Mouse (Mus musculus): ENCODE results near the gene Frat1. TPM values are rescaled to one million over a fixed set of nuclear protein-coding genes. Genes with fewer than 3 reads are reported as not detected.
"Not testable (repeated sequence)": the region's sequence is repeated elsewhere in the genome, so short reads cannot be mapped to it uniquely, and the experiment has no call there.

The Frat1 gene
- polyA plus RNA-seq, 1 experiment from 2014 or later, result 6.6 TPM

DNA sequence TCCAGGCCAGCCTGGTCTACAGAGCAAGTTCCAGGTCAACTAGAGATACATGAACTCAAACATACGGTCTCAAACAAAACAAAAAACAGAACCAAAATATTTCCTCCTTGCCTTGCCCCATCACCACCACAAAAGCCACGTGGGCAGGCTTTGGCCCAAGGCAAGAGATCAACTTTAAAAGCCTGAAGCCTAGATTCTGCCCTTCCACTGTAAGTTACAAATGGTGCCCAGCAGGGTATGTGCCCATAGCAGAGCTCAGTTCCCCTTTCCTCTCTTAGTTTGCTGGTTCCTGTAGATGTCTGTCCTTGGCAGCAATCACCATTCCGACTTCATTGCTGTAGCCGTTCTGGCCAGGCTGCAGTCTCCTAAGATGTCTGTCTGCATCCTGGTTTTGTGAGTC is 12.9 kb downstream of the Frat1 start:
- Histone ChIP-seq H3K4me2 (replicated peaks; ENCODE audit: low read depth, low read length) (no peak overlapping the region), H3K36me3 (ENCODE audit: control insufficient read depth, insufficient read depth, low read length) (no peaks in the 10 kb centered on the region), H3K9ac (ENCODE audit: low read depth, low read length) (no peak overlapping the region), H3K9me3 (ENCODE audit: control insufficient read depth, low read length) (no peaks in the 10 kb centered on the region), H3K4me1 (ENCODE audit: control insufficient read depth, insufficient read depth, low read length) (0 out of 2 replicates have a peak, but pooled peaks cover 6% of the 10 kb centered on the region), H3K4me3 (ENCODE audit: low read length) (no peak overlapping the region), H3K27me3 (ENCODE audit: control insufficient read depth, insufficient read depth, low read length) (no peaks in the 10 kb centered on the region), H3K27ac (ENCODE audit: low read depth, low read length) (no peak overlapping the region)
- ATAC-seq (ENCODE audit: low FRiP score, low TSS enrichment), result no peak
- WGBS, result 84% methylated on average over 4 of the region's 4 CpGs

DNA sequence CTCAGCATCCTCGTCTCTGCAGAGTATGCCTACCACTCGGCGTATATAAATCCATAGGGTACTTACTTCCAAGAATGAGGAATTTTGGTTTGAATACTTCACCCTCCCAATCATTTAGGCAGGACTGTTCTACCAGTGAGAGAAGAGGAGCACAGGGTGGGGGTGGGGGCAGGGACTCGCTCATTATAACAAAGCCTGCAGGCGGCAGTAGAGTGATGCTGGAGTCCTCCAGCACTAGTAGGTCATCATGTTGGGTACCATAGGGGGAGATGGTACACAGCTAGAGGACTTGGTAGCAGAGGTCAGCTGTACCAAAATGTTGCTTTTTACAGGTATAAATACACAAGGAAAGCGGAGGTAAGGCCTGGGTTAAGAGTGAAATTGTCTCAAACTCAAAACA is 14.6 kb downstream of the Frat1 start:
- no peaks in the 10 kb centered on the region for H3K9me3 ChIP-seq (ENCODE audit: control insufficient read depth, low read length)
- no peak overlapping the region for H3K4me2 ChIP-seq (replicated peaks; ENCODE audit: low read depth, low read length)
- H3K27me3 ChIP-seq (ENCODE audit: control insufficient read depth, insufficient read depth, low read length), result no peaks in the 10 kb centered on the region
- no peak overlapping the region for H3K27ac ChIP-seq (ENCODE audit: low read depth, low read length)
- H3K9ac ChIP-seq (ENCODE audit: low read depth, low read length), result no peak overlapping the region
- H3K4me1 ChIP-seq (ENCODE audit: control insufficient read depth, insufficient read depth, low read length), result 0 out of 2 replicates have a peak, but pooled peaks cover 6% of the 10 kb centered on the region
- ATAC-seq (ENCODE audit: low FRiP score, low TSS enrichment), result no peak
- WGBS, result 88% methylated on average over 6 of the region's 6 CpGs
- no peaks in the 10 kb centered on the region for H3K36me3 ChIP-seq (ENCODE audit: control insufficient read depth, insufficient read depth, low read length)
- H3K4me3 ChIP-seq (ENCODE audit: low read length), result no peak overlapping the region

DNA sequence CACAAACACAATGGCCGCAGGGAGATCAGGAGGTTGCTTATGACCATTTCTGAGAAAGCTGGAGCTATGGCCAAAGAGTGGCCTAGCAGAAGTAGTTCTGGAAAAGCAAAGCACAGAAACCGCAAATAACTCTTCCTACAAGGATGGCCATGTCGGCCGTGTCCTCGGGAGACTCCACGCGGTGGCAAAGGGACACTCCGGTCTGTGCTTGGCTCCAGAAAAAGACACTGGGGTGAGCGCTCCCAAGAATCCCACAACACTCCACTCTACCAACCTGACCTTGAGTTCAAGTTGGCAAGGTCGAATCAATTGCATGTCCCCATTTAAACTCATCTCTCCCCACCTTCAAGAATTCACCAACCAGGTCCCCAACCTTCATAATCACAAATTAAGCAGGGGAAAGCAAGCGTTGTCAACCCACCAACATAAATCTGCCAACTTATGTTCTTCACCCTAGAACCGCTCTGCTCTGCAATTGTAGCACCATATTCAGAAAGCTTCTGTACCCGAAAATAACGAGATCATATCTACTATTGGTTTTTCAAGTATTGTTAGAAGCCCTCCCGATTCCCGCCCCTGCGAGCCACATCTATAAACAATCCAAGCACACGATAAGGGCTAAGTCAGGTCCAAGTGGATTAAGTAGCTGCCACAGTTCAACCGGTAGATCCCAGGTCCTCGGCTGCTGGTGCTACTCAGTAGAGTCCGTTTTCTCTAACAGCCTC is 16.8 kb downstream of the Frat1 start:
- peak overlapping the region; percentile 97 for H3K4me2 ChIP-seq (replicated peaks; ENCODE audit: low read depth, low read length)
- no peak for ATAC-seq (ENCODE audit: low FRiP score, low TSS enrichment)
- H3K4me3 ChIP-seq (ENCODE audit: low read length), result peak overlapping the region; percentile 79
- no peaks in the 10 kb centered on the region for H3K36me3 ChIP-seq (ENCODE audit: control insufficient read depth, insufficient read depth, low read length)
- 0 out of 2 replicates have a peak overlapping the region, but pooled peaks have one; percentile 82 for H3K27ac ChIP-seq (ENCODE audit: low read depth, low read length)
- WGBS, result 9% methylated on average over 21 of the region's 21 CpGs
- peaks cover 19% of the 10 kb centered on the region; the same call in 1 of the 2 replicates for H3K4me1 ChIP-seq (ENCODE audit: control insufficient read depth, insufficient read depth, low read length)
- H3K9me3 ChIP-seq (ENCODE audit: control insufficient read depth, low read length), result no peaks in the 10 kb centered on the region
- H3K9ac ChIP-seq (ENCODE audit: low read depth, low read length), result peak overlapping the region; percentile 86; the same call in 1 of the 2 replicates
- H3K27me3 ChIP-seq (ENCODE audit: control insufficient read depth, insufficient read depth, low read length), result no peaks in the 10 kb centered on the region

DNA sequence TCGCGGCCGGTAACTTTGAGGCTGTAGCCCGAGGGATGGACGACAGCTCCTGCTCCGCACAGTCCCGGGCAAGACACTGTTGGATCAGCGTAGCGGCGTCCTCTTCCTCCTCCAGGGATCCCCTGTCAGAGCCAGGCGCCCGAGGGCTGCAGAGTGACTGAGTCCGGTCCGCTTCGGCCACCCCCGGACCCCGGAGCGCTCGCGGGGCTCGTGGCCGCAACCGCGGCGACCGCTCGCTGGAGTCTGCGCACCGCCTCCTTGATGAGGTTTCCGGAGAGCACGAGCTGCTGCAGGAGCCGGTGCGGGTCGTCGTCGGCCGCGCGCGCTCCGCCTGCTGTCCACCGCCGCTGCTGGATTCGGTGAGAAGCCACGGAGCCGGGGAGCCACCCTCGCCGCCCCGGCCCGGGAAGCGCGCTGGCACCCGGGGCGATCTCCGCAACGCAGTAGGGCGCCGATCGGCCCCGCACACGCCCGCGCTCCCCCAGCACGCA is 17.4 kb downstream of the Frat1 start:
- H3K27me3 ChIP-seq (ENCODE audit: control insufficient read depth, insufficient read depth, low read length), result no peaks in the 10 kb centered on the region
- peak overlapping the region; percentile 97 for H3K4me2 ChIP-seq (replicated peaks; ENCODE audit: low read depth, low read length)
- peak; percentile 19 for ATAC-seq (ENCODE audit: low FRiP score, low TSS enrichment)
- peaks cover 21% of the 10 kb centered on the region; the same call in 1 of the 2 replicates for H3K4me1 ChIP-seq (ENCODE audit: control insufficient read depth, insufficient read depth, low read length)
- H3K4me3 ChIP-seq (ENCODE audit: low read length), result peak overlapping the region; percentile 79
- H3K27ac ChIP-seq (ENCODE audit: low read depth, low read length), result peak overlapping the region; percentile 82
- WGBS, result under 1% methylated on average over 64 of the region's 64 CpGs
- H3K36me3 ChIP-seq (ENCODE audit: control insufficient read depth, insufficient read depth, low read length), result no peaks in the 10 kb centered on the region
- peak overlapping the region; percentile 86 for H3K9ac ChIP-seq (ENCODE audit: low read depth, low read length)
- no peaks in the 10 kb centered on the region for H3K9me3 ChIP-seq (ENCODE audit: control insufficient read depth, low read length)

DNA sequence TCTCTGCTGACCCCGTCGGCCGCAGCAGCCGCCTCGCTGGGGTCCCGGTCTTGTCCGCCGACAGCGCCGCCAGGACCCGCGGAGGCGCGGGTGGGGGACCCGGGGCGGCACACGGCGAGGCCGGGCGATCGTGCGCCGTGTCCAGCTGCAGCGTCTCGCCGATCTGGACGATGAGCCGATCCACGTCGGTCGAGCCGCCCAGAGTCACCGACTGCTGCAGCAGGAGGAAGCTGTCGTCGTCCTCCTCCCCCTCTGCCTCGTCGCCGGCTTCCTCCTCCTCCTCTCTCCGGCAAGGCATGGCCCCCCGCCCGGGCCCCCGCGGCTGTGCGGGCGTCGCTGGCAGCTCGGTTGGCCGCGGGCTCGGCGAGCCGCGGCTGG is 17.8 kb downstream of the Frat1 start:
- Histone ChIP-seq H3K4me2 (replicated peaks; ENCODE audit: low read depth, low read length) (peak overlapping the region; percentile 97), H3K27ac (ENCODE audit: low read depth, low read length) (peak overlapping the region; percentile 82), H3K4me1 (ENCODE audit: control insufficient read depth, insufficient read depth, low read length) (peaks cover 21% of the 10 kb centered on the region; the same call in 1 of the 2 replicates), H3K9ac (ENCODE audit: low read depth, low read length) (peak overlapping the region; percentile 86), H3K4me3 (ENCODE audit: low read length) (peak overlapping the region; percentile 79)
- peak; percentile 42 for ATAC-seq (ENCODE audit: low FRiP score, low TSS enrichment)
- H3K27me3 ChIP-seq (ENCODE audit: control insufficient read depth, insufficient read depth, low read length); H3K36me3 ChIP-seq (ENCODE audit: control insufficient read depth, insufficient read depth, low read length); H3K9me3 ChIP-seq (ENCODE audit: control insufficient read depth, low read length): not testable (repeated sequence)
- under 1% methylated on average over 46 of the region's 53 CpGs for WGBS

DNA sequence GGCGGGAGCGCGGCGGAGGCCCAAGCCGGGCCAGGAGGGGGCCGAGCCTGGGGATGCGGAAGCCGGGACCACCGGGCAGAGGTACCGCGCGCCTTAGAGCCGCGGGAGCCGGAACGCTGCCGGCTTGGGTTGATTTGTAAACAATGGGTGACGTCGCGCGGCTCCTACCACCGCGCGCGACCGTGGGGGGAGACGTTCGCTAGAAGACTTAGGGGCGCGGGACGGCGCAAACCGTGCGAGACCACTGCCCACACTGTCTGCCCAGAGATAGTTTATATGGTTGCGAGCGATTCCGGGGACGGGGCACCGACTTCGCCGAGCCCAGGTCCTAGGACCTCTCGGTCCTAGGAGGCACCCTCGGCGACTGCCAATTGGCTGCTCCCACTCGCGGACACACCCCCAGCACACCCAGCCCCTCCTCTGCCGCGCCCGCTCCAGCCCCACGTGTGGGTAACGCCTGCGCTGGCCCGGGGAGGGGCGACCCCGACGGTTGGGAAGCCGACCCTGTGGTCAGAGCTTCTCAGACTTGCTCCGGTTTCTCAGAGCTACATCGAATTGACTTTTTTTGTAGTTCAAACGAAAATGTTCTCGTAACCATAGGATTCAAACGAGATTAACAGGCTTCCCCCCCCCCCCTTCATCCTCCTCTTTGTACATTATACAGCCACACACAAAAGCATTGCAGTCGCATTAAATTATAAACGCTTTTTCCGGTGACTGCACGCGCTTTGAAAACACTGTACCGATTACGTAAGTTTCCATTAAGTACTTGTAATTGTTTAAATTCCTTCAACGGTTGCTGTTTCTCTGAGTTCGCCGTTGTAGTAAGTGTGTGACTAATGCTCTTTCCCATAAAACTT is 18.5 kb downstream of the Frat1 start, which contains the start of gene Frat2:
Frat2 (minus strand) TSS at position 141 of the 860 bp plus-strand sequence.
- ATAC-seq (ENCODE audit: low FRiP score, low TSS enrichment), result peak; percentile 94
- peak within 1 kb of the TSS; percentile 86 for H3K9ac ChIP-seq (ENCODE audit: low read depth, low read length)
- H3K9me3 ChIP-seq (ENCODE audit: control insufficient read depth, low read length), result no peaks in the 10 kb centered on the region
- H3K27me3 ChIP-seq (ENCODE audit: control insufficient read depth, insufficient read depth, low read length), result no peaks in the 10 kb centered on the region
- H3K4me1 ChIP-seq (ENCODE audit: control insufficient read depth, insufficient read depth, low read length), result peaks cover 21% of the 10 kb centered on the region; the same call in 1 of the 2 replicates
- under 1% methylated on average over 72 of the region's 72 CpGs for WGBS
- H3K4me2 ChIP-seq (replicated peaks; ENCODE audit: low read depth, low read length), result peak within 1 kb of the TSS; percentile 97
- H3K36me3 ChIP-seq (ENCODE audit: control insufficient read depth, insufficient read depth, low read length), result no peaks in the 10 kb centered on the region
- peak within 1 kb of the TSS; percentile 87 for H3K27ac ChIP-seq (ENCODE audit: low read depth, low read length)
- H3K4me3 ChIP-seq (ENCODE audit: low read length), result peak within 1 kb of the TSS; percentile 79

DNA sequence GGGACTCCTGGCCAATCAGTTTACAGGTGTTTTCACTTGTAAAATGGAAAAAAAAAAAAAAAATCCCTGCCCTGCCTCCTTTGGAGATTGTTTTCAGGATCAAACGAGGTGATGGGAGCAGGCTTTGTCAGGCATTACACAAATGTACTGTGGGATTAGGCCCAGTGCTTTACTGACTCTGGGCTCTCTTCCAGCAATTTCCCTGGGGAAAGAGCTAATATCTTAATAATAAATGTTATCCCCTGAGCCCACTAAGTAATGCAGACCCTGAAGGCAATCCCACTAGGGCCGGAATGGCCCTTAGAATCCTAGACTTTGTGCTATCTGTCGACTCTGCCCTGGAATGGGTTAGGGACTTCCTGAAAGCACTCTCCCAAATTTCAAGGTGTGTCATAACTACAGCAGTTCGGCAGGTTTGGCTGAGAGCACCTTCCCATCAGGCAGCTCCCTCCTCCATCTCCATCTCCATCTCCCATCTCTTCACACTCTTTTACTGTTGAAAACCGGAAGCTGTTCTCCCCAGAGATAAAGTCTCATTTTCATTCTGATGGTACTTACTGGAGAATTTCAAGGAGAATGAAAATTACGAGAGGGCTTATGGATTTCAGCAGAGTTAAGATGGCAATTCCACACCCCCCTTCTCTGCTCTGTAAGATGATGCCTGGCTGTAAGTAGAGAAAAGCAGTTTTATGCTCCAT is 20.4 kb downstream of the Frat1 start:
- peak overlapping the region; percentile 88 for H3K27ac ChIP-seq (ENCODE audit: low read depth, low read length)
- ATAC-seq (ENCODE audit: low FRiP score, low TSS enrichment), result no peak

DNA sequence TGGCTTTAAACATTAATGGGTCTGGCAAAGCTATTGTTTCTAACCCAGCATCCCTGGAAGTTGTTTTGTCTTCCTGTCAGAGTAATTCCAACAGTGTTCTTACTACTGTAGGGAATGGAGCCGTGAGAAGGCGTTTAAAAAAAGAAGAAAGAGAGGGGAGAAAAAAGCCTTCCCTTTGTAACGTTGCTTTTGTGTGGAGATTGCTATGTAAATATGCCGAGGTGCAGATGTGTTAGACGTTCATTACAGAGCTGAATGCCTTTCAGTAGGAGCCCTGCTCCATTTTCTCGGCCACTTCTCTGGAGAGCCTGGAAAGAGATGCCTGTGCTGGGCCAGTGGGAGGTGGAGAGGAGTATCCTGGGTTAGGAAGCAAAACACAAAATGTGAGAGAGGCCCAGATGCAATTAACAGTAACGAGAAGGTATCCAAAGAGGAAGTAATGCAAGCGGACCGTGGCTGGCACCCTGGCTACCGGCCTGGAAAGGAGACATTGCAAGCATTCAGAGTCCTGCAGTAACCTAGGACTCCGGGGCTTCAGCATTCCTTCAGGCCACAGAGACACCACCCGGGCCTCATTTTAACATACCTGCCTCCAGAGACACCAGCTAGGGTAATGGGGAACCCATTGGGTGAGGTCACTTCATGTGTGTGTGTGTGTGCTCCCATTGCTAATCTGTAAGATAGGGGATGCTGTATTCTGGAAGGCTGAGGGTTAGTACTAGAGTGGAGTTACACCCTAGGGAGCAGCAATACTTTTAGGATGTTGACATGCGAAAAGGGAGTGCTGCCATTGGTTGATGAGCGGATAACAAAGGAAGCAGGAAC is 21.2 kb downstream of the Frat1 start:
- ATAC-seq (ENCODE audit: low FRiP score, low TSS enrichment), result no peak
- peak overlapping the region; percentile 19; the same call in 1 of the 2 replicates for H3K9ac ChIP-seq (ENCODE audit: low read depth, low read length)
- H3K36me3 ChIP-seq (ENCODE audit: control insufficient read depth, insufficient read depth, low read length), result no peaks in the 10 kb centered on the region
- peak overlapping the region; percentile 88 for H3K27ac ChIP-seq (ENCODE audit: low read depth, low read length)
- 0 out of 2 replicates have a peak overlapping the region, but pooled peaks have one; percentile 2 for H3K4me3 ChIP-seq (ENCODE audit: low read length)
- no peaks in the 10 kb centered on the region for H3K9me3 ChIP-seq (ENCODE audit: control insufficient read depth, low read length)
- peak overlapping the region; percentile 31 for H3K4me2 ChIP-seq (replicated peaks; ENCODE audit: low read depth, low read length)
- WGBS, result 17% methylated on average over 14 of the region's 14 CpGs
- H3K4me1 ChIP-seq (ENCODE audit: control insufficient read depth, insufficient read depth, low read length), result peaks cover 21% of the 10 kb centered on the region; the same call in 1 of the 2 replicates
- H3K27me3 ChIP-seq (ENCODE audit: control insufficient read depth, insufficient read depth, low read length), result no peaks in the 10 kb centered on the region

More for the DNA sequence above, 20.4 kb downstream of the Frat1 start:
- Histone ChIP-seq H3K9ac (ENCODE audit: low read depth, low read length) (no peak overlapping the region), H3K4me1 (ENCODE audit: control insufficient read depth, insufficient read depth, low read length) (peaks cover 21% of the 10 kb centered on the region; the same call in 1 of the 2 replicates), H3K36me3 (ENCODE audit: control insufficient read depth, insufficient read depth, low read length) (no peaks in the 10 kb centered on the region), H3K9me3 (ENCODE audit: control insufficient read depth, low read length) (no peaks in the 10 kb centered on the region), H3K4me3 (ENCODE audit: low read length) (no peak overlapping the region), H3K4me2 (replicated peaks; ENCODE audit: low read depth, low read length) (no peak overlapping the region; the same call in 1 of the 2 replicates), H3K27me3 (ENCODE audit: control insufficient read depth, insufficient read depth, low read length) (no peaks in the 10 kb centered on the region)
- WGBS, result 17% methylated on average over 6 of the region's 6 CpGs

Measured in kidney, embryonic 14.5 days (tissue).